Mouse (Mus musculus): ENCODE data around the gene Kdelr1. TPM values are rescaled to one million over a fixed set of nuclear protein-coding genes. Genes with fewer than 3 reads are reported as not detected.

The Kdelr1 gene
- total RNA-seq, 2 experiments from 2014 or later, result 39.1 to 91.4 TPM

Other genes starting within 250 kb of the Kdelr1 start
- gene Rasip1, start 245.3 kb upstream of the Kdelr1 start, total RNA-seq (2015; ENCODE audit: low replicate concordance), result not detected in 2 replicates
- not detected in 2 replicates for gene Rasip1, start 245.3 kb upstream of the Kdelr1 start, total RNA-seq (2017; ENCODE audit: low replicate concordance)
- gene Mamstr, start 232.8 kb upstream of the Kdelr1 start, total RNA-seq (2015; ENCODE audit: low replicate concordance), result not detected in 2 replicates
- gene Mamstr, start 232.8 kb upstream of the Kdelr1 start, total RNA-seq (2017; ENCODE audit: low replicate concordance), result not detected in 2 replicates
- gene Fut2, start 206.4 kb upstream of the Kdelr1 start, total RNA-seq (2015; ENCODE audit: low replicate concordance), result not detected in 2 replicates
- not detected in 2 replicates for gene Fut2, start 206.4 kb upstream of the Kdelr1 start, total RNA-seq (2017; ENCODE audit: low replicate concordance)
- gene Ntn5, start 188.8 kb upstream of the Kdelr1 start, total RNA-seq (2015; ENCODE audit: low replicate concordance), result not detected in 2 replicates
- not detected in 2 replicates for gene Ntn5, start 188.8 kb upstream of the Kdelr1 start, total RNA-seq (2017; ENCODE audit: low replicate concordance)
- gene Sec1, start 178.4 kb upstream of the Kdelr1 start, total RNA-seq (2015; ENCODE audit: low replicate concordance), result not detected in 2 replicates
- not detected in 2 replicates for gene Sec1, start 178.4 kb upstream of the Kdelr1 start, total RNA-seq (2017; ENCODE audit: low replicate concordance)
- gene Car11, start 172.9 kb upstream of the Kdelr1 start, total RNA-seq (2015; ENCODE audit: low replicate concordance), result not detected in 2 replicates
- gene Car11, start 172.9 kb upstream of the Kdelr1 start, total RNA-seq (2017; ENCODE audit: low replicate concordance), result not detected in 2 replicates
- gene Dbp, start 167.7 kb upstream of the Kdelr1 start, total RNA-seq (2015; ENCODE audit: low replicate concordance), result 1.3 and 2.5 TPM in 2 replicates
- gene Dbp, start 167.7 kb upstream of the Kdelr1 start, total RNA-seq (2017; ENCODE audit: low replicate concordance), result 1.7 and 2.6 TPM in 2 replicates
- gene Rpl18, start 157.3 kb upstream of the Kdelr1 start, total RNA-seq (2015; ENCODE audit: low replicate concordance), result 522 and 544 TPM in 2 replicates
- 281 and 297 TPM in 2 replicates for gene Rpl18, start 157.3 kb upstream of the Kdelr1 start, total RNA-seq (2017; ENCODE audit: low replicate concordance)
- gene Sphk2, start 154.8 kb upstream of the Kdelr1 start, total RNA-seq (2015; ENCODE audit: low replicate concordance), result 9.6 and 12.6 TPM in 2 replicates
- gene Sphk2, start 154.8 kb upstream of the Kdelr1 start, total RNA-seq (2017; ENCODE audit: low replicate concordance), result 4.8 and 9.4 TPM in 2 replicates
- gene Fam83e, start 151.6 kb upstream of the Kdelr1 start, total RNA-seq (2015; ENCODE audit: low replicate concordance), result not detected in 2 replicates
- gene Fam83e, start 151.6 kb upstream of the Kdelr1 start, total RNA-seq (2017; ENCODE audit: low replicate concordance), result not detected in 2 replicates
- gene Spaca4, start 147.0 kb upstream of the Kdelr1 start, total RNA-seq (2015; ENCODE audit: low replicate concordance), result not detected in 2 replicates
- gene Spaca4, start 147.0 kb upstream of the Kdelr1 start, total RNA-seq (2017; ENCODE audit: low replicate concordance), result not detected in 2 replicates
- not detected in 2 replicates for gene Lmtk3, start 89.0 kb upstream of the Kdelr1 start, total RNA-seq (2015; ENCODE audit: low replicate concordance)
- not detected in 2 replicates for gene Lmtk3, start 89.0 kb upstream of the Kdelr1 start, total RNA-seq (2017; ENCODE audit: low replicate concordance)
- gene Sult2b1, start 88.1 kb upstream of the Kdelr1 start, total RNA-seq (2015; ENCODE audit: low replicate concordance), result not detected in 2 replicates
- gene Sult2b1, start 88.1 kb upstream of the Kdelr1 start, total RNA-seq (2017; ENCODE audit: low replicate concordance), result not detected in 2 replicates
- gene Cyth2, start 58.2 kb upstream of the Kdelr1 start, total RNA-seq (2015; ENCODE audit: low replicate concordance), result 20.5 and 29.8 TPM in 2 replicates
- gene Cyth2, start 58.2 kb upstream of the Kdelr1 start, total RNA-seq (2017; ENCODE audit: low replicate concordance), result 43.8 and 48.9 TPM in 2 replicates
- not detected in 2 replicates for gene Kcnj14, start 48.0 kb upstream of the Kdelr1 start, total RNA-seq (2015; ENCODE audit: low replicate concordance)
- gene Kcnj14, start 48.0 kb upstream of the Kdelr1 start, total RNA-seq (2017; ENCODE audit: low replicate concordance), result not detected in 2 replicates
- gene Grwd1, start 41.8 kb upstream of the Kdelr1 start, total RNA-seq (2015; ENCODE audit: low replicate concordance), result 2.5 and 2.9 TPM in 2 replicates
- gene Grwd1, start 41.8 kb upstream of the Kdelr1 start, total RNA-seq (2017; ENCODE audit: low replicate concordance), result 0.23 and 4.0 TPM in 2 replicates
- not detected in 2 replicates for gene Grin2d, start 5.6 kb downstream of the Kdelr1 start, total RNA-seq (2015; ENCODE audit: low replicate concordance)
- not detected in 2 replicates for gene Grin2d, start 5.6 kb downstream of the Kdelr1 start, total RNA-seq (2017; ENCODE audit: low replicate concordance)
- gene Syngr4, start 23.9 kb downstream of the Kdelr1 start, total RNA-seq (2015; ENCODE audit: low replicate concordance), result not detected in 2 replicates
- gene Syngr4, start 23.9 kb downstream of the Kdelr1 start, total RNA-seq (2017; ENCODE audit: low replicate concordance), result 1.3 TPM in 1 of 2 replicates, not detected in the other
- gene Tmem143, start 24.2 kb downstream of the Kdelr1 start, total RNA-seq (2015; ENCODE audit: low replicate concordance), result 0.84 and 1.1 TPM in 2 replicates
- gene Tmem143, start 24.2 kb downstream of the Kdelr1 start, total RNA-seq (2017; ENCODE audit: low replicate concordance), result 4.0 and 4.6 TPM in 2 replicates
- gene Emp3, start 48.6 kb downstream of the Kdelr1 start, total RNA-seq (2015; ENCODE audit: low replicate concordance), result 75.5 and 85.4 TPM in 2 replicates
- gene Emp3, start 48.6 kb downstream of the Kdelr1 start, total RNA-seq (2017; ENCODE audit: low replicate concordance), result 19.1 and 41.8 TPM in 2 replicates
- not detected in 2 replicates for gene Ccdc114, start 51.3 kb downstream of the Kdelr1 start, total RNA-seq (2015; ENCODE audit: low replicate concordance)
- gene Ccdc114, start 51.3 kb downstream of the Kdelr1 start, total RNA-seq (2017; ENCODE audit: low replicate concordance), result 2.6 TPM in 1 of 2 replicates, not detected in the other
- not detected in 2 replicates for gene Abcc6, start 157.5 kb downstream of the Kdelr1 start, total RNA-seq (2015; ENCODE audit: low replicate concordance)
- gene Abcc6, start 157.5 kb downstream of the Kdelr1 start, total RNA-seq (2017; ENCODE audit: low replicate concordance), result not detected in 2 replicates
- 3.2 and 4.6 TPM in 2 replicates for gene Nomo1, start 160.9 kb downstream of the Kdelr1 start, total RNA-seq (2015; ENCODE audit: low replicate concordance)
- gene Nomo1, start 160.9 kb downstream of the Kdelr1 start, total RNA-seq (2017; ENCODE audit: low replicate concordance), result 5.3 and 7.5 TPM in 2 replicates
- not detected in 2 replicates for gene Kcnj11, start 228.0 kb downstream of the Kdelr1 start, total RNA-seq (2015; ENCODE audit: low replicate concordance)
- gene Kcnj11, start 228.0 kb downstream of the Kdelr1 start, total RNA-seq (2017; ENCODE audit: low replicate concordance), result not detected in 2 replicates

All from erythroid progenitor cell, adult 5-6 weeks (primary cell).